Mouse (Mus musculus) lung, postnatal 0 days (tissue): ENCODE data around the gene Rgr.

ENCODE experiments used
- CTCF ChIP-seq: IDR thresholded peaks from 2 replicates; pipeline ENCODE4 v1.5.1; 2016; ENCODE audit warnings: antibody characterized with exemption, mild to moderate bottlenecking
- EP300 ChIP-seq: IDR thresholded peaks from 2 replicates; pipeline ENCODE4 v1.6.1; 2016; ENCODE audit warnings: antibody characterized with exemption, mild to moderate bottlenecking, control low read depth

DNA sequence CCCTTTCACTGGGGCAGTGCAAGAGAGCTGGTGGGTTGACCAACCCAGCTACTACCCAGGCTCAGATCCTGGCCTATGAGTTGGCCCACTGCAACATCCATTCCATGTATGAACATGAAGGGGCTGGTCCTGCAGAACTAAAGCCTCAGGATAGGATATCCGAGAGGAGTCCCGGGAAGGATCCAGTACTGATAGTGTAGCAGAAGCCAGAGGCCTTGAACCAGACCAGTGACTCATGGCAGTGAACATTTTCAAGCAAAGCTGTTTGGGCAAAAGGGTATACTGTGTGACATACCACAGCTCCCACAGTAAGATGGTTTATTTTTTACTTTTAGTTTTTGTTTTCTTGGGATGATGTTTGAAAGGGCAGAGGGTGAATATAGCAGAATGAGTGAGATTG is 39.1 kb downstream of the Rgr start:
- no peak for TF ChIP-seq CTCF
- TF ChIP-seq EP300, result no peak
